Mouse (Mus musculus): ENCODE data around the gene Orm3. TPM values are rescaled to one million over a fixed set of nuclear protein-coding genes. Genes with fewer than 3 reads are reported as not detected.
"Not testable (repeated sequence)": the region's sequence is repeated elsewhere in the genome, so short reads cannot be mapped to it uniquely, and the experiment has no call there.

Orm3 gene
- polyA plus RNA-seq (2016; fragmentation: Nextera tagmentation; extraction: Ambion mirVana), result not detected in 2 replicates

DNA sequence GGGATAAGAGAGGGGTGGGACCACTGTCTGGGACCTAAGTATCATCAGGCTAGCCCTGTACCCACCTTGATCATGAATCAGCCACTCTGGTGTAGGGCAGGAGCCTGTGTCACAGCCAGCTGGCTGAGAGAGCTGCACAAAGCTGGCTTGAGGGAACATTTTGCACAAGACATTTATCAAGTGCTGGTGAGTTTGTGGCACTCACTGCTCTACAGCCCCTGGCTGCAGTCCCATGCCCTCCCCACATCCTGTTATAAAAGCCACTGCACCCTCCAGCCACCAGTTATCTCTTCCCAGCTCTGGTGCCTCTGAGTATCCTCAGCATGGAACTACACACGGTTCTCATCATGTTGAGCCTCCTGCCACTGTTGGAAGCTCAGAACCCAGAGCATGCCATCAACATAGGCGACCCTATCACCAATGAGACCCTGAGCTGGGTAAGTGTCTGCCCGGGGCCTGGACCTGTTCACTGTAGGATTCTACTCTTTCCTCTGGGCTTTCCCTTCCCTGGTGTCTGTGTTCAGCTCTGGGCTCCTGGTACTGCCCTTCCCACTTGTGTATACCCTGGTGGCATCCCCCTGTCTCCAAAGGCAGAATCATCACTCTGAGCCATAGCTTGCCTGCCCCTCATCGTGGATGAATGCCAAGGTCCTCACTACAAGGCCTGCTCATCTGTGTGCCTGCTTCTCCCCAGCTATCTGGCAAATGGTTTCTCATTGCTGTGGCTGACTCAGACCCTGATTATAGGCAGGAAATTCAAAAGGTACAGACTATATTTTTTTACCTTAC, at the start of gene Orm3:
Gene Orm3 (plus strand): TSS at position 286 of the 789 bp plus-strand sequence.
- 88% methylated on average over 4 of the region's 4 CpGs for WGBS
- H3K9me3 ChIP-seq, result no peaks in the 10 kb centered on the region

GRCm38 (mm10) chr4:63307175-63308062, 48.5 kb upstream of the Orm3 start:
- Histone ChIP-seq H3K36me3 (peaks cover 50% of the 10 kb centered on the region), H3K27ac (no peak overlapping the region), H3K9ac (no peak overlapping the region), H3K27me3 (no peaks in the 10 kb centered on the region), H3K9me3 (no peaks in the 10 kb centered on the region), H3K4me3 (no peak overlapping the region), H3K4me1 (no peaks in the 10 kb centered on the region), H3K4me2 (replicated peaks) (no peak overlapping the region)
- peak; percentile 44 for ATAC-seq (ENCODE audit: insufficient number of reproducible peaks, insufficient read depth, low FRiP score, low TSS enrichment)
- 29% methylated on average over 21 of the region's 21 CpGs for WGBS

More for the DNA sequence above, at the start of gene Orm3:
- H3K4me1 ChIP-seq, result no peaks in the 10 kb centered on the region
- H3K9ac ChIP-seq, result no peak within 1 kb of the TSS
- no peak for ATAC-seq (ENCODE audit: insufficient number of reproducible peaks, insufficient read depth, low FRiP score, low TSS enrichment)
- H3K27ac ChIP-seq, result no peak within 1 kb of the TSS
- no peaks in the 10 kb centered on the region for H3K27me3 ChIP-seq
- no peak within 1 kb of the TSS for H3K4me2 ChIP-seq (replicated peaks)
- no peak within 1 kb of the TSS for H3K4me3 ChIP-seq
- H3K36me3 ChIP-seq, result no peaks in the 10 kb centered on the region

- Histone ChIP-seq H3K9me3 (no peaks in the 10 kb centered on the region), H3K36me3 (peaks cover 46% of the 10 kb centered on the region), H3K4me1 (no peaks in the 10 kb centered on the region), H3K9ac (no peak overlapping the region), H3K27me3 (no peaks in the 10 kb centered on the region), H3K4me2 (replicated peaks) (no peak overlapping the region), H3K27ac (no peak overlapping the region), H3K4me3 (no peak overlapping the region)
- no peak for ATAC-seq (ENCODE audit: insufficient number of reproducible peaks, insufficient read depth, low FRiP score, low TSS enrichment)
- 76% methylated on average over 3 of the region's 3 CpGs for WGBS
Measured at GRCm38 (mm10) chr4:63308316-63308715, 47.6 kb upstream of the Orm3 start.

- no peak for ATAC-seq (ENCODE audit: insufficient number of reproducible peaks, insufficient read depth, low FRiP score, low TSS enrichment)
- H3K4me1 ChIP-seq, result no peaks in the 10 kb centered on the region
- no peak overlapping the region for H3K9ac ChIP-seq
- no peaks in the 10 kb centered on the region for H3K9me3 ChIP-seq
- peaks cover 55% of the 10 kb centered on the region for H3K36me3 ChIP-seq
- 60% methylated on average over 10 of the region's 10 CpGs for WGBS
- no peaks in the 10 kb centered on the region for H3K27me3 ChIP-seq
- H3K4me3 ChIP-seq, result no peak overlapping the region
- H3K4me2 ChIP-seq (replicated peaks), result no peak overlapping the region
- H3K27ac ChIP-seq, result no peak overlapping the region
Measured at GRCm38 (mm10) chr4:63310247-63310855, 45.6 kb upstream of the Orm3 start.

GRCm38 (mm10) chr4:63311426-63311825, 44.5 kb upstream of the Orm3 start:
- Histone ChIP-seq H3K36me3 (peaks cover 51% of the 10 kb centered on the region), H3K27ac (no peak overlapping the region), H3K9me3 (no peaks in the 10 kb centered on the region), H3K4me2 (replicated peaks) (no peak overlapping the region), H3K4me1 (no peaks in the 10 kb centered on the region), H3K4me3 (no peak overlapping the region), H3K9ac (no peak overlapping the region), H3K27me3 (no peaks in the 10 kb centered on the region)
- no peak for ATAC-seq (ENCODE audit: insufficient number of reproducible peaks, insufficient read depth, low FRiP score, low TSS enrichment)
- WGBS, result 89% methylated on average over 7 of the region's 7 CpGs

DNA sequence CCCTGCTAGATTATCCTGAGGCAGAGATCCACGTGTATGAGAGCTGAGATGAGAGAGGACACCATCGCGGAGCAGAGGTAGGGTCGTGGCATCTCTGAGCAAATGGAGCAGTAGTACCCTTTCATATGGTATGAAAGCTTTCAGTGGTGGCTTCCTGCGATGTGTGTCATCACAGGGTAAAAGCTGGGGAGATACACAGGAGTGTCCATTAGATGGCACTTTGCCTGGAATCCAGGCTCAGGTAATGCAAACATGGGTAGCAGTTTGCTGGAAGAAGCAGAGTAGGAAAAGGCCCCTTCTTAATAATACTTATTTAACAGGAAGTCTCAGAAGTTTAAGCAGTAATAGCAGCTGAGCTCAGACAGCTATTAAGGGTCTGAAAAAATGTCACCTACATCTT, 41.9 kb upstream of the Orm3 start:
- no peak for ATAC-seq (ENCODE audit: insufficient number of reproducible peaks, insufficient read depth, low FRiP score, low TSS enrichment)
- no peak overlapping the region for H3K9ac ChIP-seq
- WGBS, result 75% methylated on average over 5 of the region's 5 CpGs
- peaks cover 62% of the 10 kb centered on the region for H3K36me3 ChIP-seq
- H3K27ac ChIP-seq, result no peak overlapping the region
- no peak overlapping the region for H3K4me3 ChIP-seq
- no peak overlapping the region for H3K4me2 ChIP-seq (replicated peaks)
- no peaks in the 10 kb centered on the region for H3K9me3 ChIP-seq
- no peaks in the 10 kb centered on the region for H3K4me1 ChIP-seq
- H3K27me3 ChIP-seq, result no peaks in the 10 kb centered on the region

DNA sequence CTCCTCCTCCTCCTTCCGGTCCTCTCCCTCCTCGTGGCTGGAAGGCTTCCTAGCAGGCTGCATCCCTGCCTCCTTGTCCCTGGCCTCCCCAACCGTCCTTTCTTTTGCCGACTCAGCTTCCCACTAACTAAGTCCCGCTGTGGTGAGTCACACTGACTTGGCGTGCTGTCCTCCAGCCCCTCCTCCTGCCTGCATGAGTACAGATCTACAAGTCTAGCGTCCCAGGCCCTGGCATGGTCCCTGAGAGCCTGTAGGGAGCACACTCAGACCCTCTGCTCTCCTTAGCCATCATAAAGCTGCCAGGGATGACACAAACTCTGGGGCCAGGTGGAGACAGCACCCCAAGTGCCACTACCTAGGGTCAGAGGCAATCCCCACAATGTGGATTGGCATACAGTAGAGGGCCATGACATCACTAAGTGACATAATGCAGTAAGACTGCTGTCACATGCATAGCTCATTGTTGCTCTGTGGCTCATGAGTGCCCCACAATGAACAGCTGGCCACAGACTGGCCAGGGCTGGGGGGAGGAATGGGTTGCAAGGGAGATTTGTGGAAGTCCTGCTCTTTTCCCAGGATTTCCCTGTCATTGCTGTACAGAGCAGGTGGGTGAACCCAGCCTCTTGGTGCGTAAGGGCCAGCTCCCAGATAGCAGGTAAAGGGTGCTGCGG, 39.8 kb upstream of the Orm3 start:
- Histone ChIP-seq H3K4me1 (no peaks in the 10 kb centered on the region), H3K4me3 (no peak overlapping the region), H3K4me2 (replicated peaks) (no peak overlapping the region), H3K9ac (no peak overlapping the region), H3K9me3 (no peaks in the 10 kb centered on the region), H3K36me3 (peaks cover 55% of the 10 kb centered on the region), H3K27ac (no peak overlapping the region), H3K27me3 (no peaks in the 10 kb centered on the region)
- ATAC-seq (ENCODE audit: insufficient number of reproducible peaks, insufficient read depth, low FRiP score, low TSS enrichment), result no peak
- 72% methylated on average over 9 of the region's 9 CpGs for WGBS

- not testable (repeated sequence) for H3K9ac ChIP-seq; H3K4me1 ChIP-seq; H3K27me3 ChIP-seq; H3K27ac ChIP-seq; H3K4me3 ChIP-seq; ATAC-seq (ENCODE audit: insufficient number of reproducible peaks, insufficient read depth, low FRiP score, low TSS enrichment); H3K9me3 ChIP-seq; H3K4me2 ChIP-seq (replicated peaks)
- H3K36me3 ChIP-seq, result peaks cover 71% of the 10 kb centered on the region
- 25% methylated on average over 3 of the region's 3 CpGs for WGBS
Measured at GRCm38 (mm10) chr4:63319566-63319965, 36.4 kb upstream of the Orm3 start.

DNA sequence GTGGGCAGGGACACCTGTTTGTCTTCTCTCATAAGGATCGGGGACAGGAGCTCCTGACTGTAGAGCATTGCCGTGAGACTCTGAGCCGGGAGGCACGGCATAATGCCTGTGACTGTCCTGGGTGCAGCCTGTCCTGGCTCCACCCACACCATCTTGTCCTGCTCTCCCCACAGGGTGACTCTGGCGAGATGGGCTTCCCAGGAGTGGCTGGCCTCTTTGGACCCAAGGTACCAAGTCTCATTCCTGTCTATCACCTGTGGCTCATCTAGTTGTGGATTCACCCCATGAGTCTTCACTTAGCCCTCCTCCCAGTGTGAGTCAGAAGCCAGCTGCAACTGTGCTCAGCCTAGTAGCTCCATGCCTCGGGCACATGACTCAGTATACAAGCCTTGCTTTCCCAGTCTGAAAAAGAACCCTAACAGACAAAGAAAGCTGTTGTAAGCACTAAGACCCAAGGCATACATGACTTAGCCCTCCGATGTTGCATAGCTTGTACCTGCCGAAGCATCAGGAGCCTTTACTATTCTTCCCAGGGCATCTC, 32.6 kb upstream of the Orm3 start:
- Histone ChIP-seq H3K36me3 (peaks cover 72% of the 10 kb centered on the region), H3K27ac (no peak overlapping the region), H3K4me2 (replicated peaks) (no peak overlapping the region), H3K4me3 (no peak overlapping the region), H3K9ac (no peak overlapping the region), H3K4me1 (no peaks in the 10 kb centered on the region), H3K9me3 (no peaks in the 10 kb centered on the region), H3K27me3 (no peaks in the 10 kb centered on the region)
- ATAC-seq (ENCODE audit: insufficient number of reproducible peaks, insufficient read depth, low FRiP score, low TSS enrichment), result no peak
- 75% methylated on average over 8 of the region's 8 CpGs for WGBS

GRCm38 (mm10) chr4:63333403-63333802, 22.6 kb upstream of the Orm3 start:
- H3K4me2 ChIP-seq (replicated peaks), result no peak overlapping the region
- no peak for ATAC-seq (ENCODE audit: insufficient number of reproducible peaks, insufficient read depth, low FRiP score, low TSS enrichment)
- WGBS, result 91% methylated on average over 4 of the region's 4 CpGs
- no peak overlapping the region for H3K9ac ChIP-seq
- H3K4me3 ChIP-seq, result no peak overlapping the region
- no peaks in the 10 kb centered on the region for H3K9me3 ChIP-seq
- H3K36me3 ChIP-seq, result peaks cover 36% of the 10 kb centered on the region
- no peaks in the 10 kb centered on the region for H3K27me3 ChIP-seq
- H3K27ac ChIP-seq, result no peak overlapping the region
- H3K4me1 ChIP-seq, result no peaks in the 10 kb centered on the region

DNA sequence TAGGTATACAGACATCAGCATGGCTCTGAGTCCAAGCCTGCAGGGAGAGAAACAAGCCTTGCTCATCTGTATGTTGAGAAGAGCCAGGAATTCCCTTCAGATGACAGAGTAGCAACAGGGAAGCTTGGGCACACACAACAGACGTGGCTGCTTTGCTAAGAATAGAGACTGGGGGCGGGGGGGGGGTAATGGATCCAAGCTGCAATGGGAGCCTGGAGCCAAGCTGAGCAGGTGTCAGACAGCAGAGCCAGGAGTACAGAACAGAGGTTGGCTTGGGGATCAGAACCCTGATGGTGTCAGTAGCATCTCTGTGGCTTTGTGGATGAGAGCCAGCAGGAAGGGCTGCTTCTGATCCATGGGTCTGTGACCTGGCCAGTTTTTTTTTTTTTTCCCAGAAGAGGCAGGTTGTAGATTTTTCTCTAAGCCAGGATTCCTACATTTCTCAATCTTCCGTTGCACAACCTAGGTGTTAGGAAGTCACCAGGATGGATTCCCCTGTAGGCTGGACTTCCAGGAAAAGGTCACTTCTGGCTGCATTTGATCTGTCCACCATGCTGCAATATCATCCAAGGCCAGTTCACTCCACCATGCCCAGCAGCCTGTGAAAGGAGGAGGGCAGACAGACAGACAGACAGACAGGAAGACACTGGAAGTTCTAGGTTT, 17.4 kb upstream of the Orm3 start:
- no peak for ATAC-seq (ENCODE audit: insufficient number of reproducible peaks, insufficient read depth, low FRiP score, low TSS enrichment)
- no peak overlapping the region for H3K9ac ChIP-seq
- no peak overlapping the region for H3K4me3 ChIP-seq
- H3K27me3 ChIP-seq, result no peaks in the 10 kb centered on the region
- peaks cover 1% of the 10 kb centered on the region for H3K36me3 ChIP-seq
- no peaks in the 10 kb centered on the region for H3K9me3 ChIP-seq
- no peak overlapping the region for H3K4me2 ChIP-seq (replicated peaks)
- no peaks in the 10 kb centered on the region for H3K4me1 ChIP-seq
- no peak overlapping the region for H3K27ac ChIP-seq
- 64% methylated on average over 3 of the region's 3 CpGs for WGBS

Measured in embryonic facial prominence, embryonic 12.5 days (tissue).